Mouse (Mus musculus) adrenal gland, postnatal 36 days (tissue): ENCODE measurements around the gene Slc29a1. TPM values are rescaled to one million over a fixed set of nuclear protein-coding genes. Genes with fewer than 3 reads are reported as not detected.

Source experiments
- DNase-seq, 2 experiments: peaks; one replicate each; pipeline ENCODE4 v3.0.0; 2021; ENCODE audit warnings: mixed read lengths in 1 of 2
- total RNA-seq, 2 experiments: library from RNA; stranded (reverse); gene quantifications; 2 replicates each; pipeline ENCODE4 v1.2.3; 2021

Slc29a1 gene
- total RNA-seq, 2 experiments from 2014 or later = 132 to 137 TPM

- no peak for DNase-seq
Measured at GRCm38 (mm10) chr17:45612921-45613320, 13.5 kb upstream of the Slc29a1 start.

GRCm38 (mm10) chr17:45612008-45612407 lies 12.6 kb upstream of the Slc29a1 start:
- no peak for DNase-seq

GRCm38 (mm10) chr17:45610144-45610866 lies 10.9 kb upstream of the Slc29a1 start:
- peak; percentile 38 to 48 for DNase-seq

- DNase-seq = no peak
Measured at GRCm38 (mm10) chr17:45608396-45608795, 9.0 kb upstream of the Slc29a1 start.

- no peak for DNase-seq
Measured at GRCm38 (mm10) chr17:45606992-45607879, 7.8 kb upstream of the Slc29a1 start.

GRCm38 (mm10) chr17:45602984-45603383 lies 3.6 kb upstream of the Slc29a1 start:
- DNase-seq = no peak

- no peak for DNase-seq
Measured at GRCm38 (mm10) chr17:45601877-45602304, 2.5 kb upstream of the Slc29a1 start, which contains the start of gene Mymx. Gene Mymx, minus strand, starts transcription at chr17:45602102.

- no peak for DNase-seq
Measured at GRCm38 (mm10) chr17:45601325-45601724, 1.9 kb upstream of the Slc29a1 start.

GRCm38 (mm10) chr17:45600267-45600666 lies 861 bp upstream of the Slc29a1 start:
- DNase-seq = no peak

- DNase-seq = no peak
Measured at GRCm38 (mm10) chr17:45598891-45599290, 515 bp downstream of the Slc29a1 start.

GRCm38 (mm10) chr17:45598376-45598775 lies 1.0 kb downstream of the Slc29a1 start:
- no peak for DNase-seq

- no peak for DNase-seq
Measured at GRCm38 (mm10) chr17:45597787-45598186, 1.6 kb downstream of the Slc29a1 start.

GRCm38 (mm10) chr17:45596631-45597396 lies 2.6 kb downstream of the Slc29a1 start:
- peak; percentile 90 to 91 for DNase-seq

- DNase-seq = no peak
Measured at GRCm38 (mm10) chr17:45595736-45596390, 3.5 kb downstream of the Slc29a1 start.

GRCm38 (mm10) chr17:45594881-45595735 lies 4.3 kb downstream of the Slc29a1 start:
- peak; percentile 90 to 93 for DNase-seq

GRCm38 (mm10) chr17:45594195-45594594 lies 5.2 kb downstream of the Slc29a1 start:
- no peak for DNase-seq

GRCm38 (mm10) chr17:45593479-45593878 lies 5.9 kb downstream of the Slc29a1 start:
- DNase-seq = no peak

- DNase-seq = peak; percentile 47 to 64
Measured at GRCm38 (mm10) chr17:45592606-45593431, 6.6 kb downstream of the Slc29a1 start.

GRCm38 (mm10) chr17:45591701-45592605 lies 7.5 kb downstream of the Slc29a1 start:
- DNase-seq = peak in 1 of 2 experiments; percentile 58
